Mouse (Mus musculus): ENCODE data around the gene Pcca.

The Pcca gene

GRCm38 (mm10) chr14:122639168-122639720 is 105.1 kb downstream of the Pcca start:
- DNase-seq (ENCODE audit: extremely low read depth, low read depth, low spot score): no peak

GRCm38 (mm10) chr14:122642432-122642831 is 108.3 kb downstream of the Pcca start:
- no peak for DNase-seq (ENCODE audit: extremely low read depth, low read depth, low spot score)

GRCm38 (mm10) chr14:122648214-122648613 is 114.1 kb downstream of the Pcca start:
- DNase-seq (ENCODE audit: extremely low read depth, low read depth, low spot score): no peak

GRCm38 (mm10) chr14:122649336-122649950 is 115.3 kb downstream of the Pcca start:
- DNase-seq (ENCODE audit: extremely low read depth, low read depth, low spot score): no peak

- DNase-seq (ENCODE audit: extremely low read depth, low read depth, low spot score): no peak
These were observed 117.6 kb downstream of the Pcca start for GRCm38 (mm10) chr14:122651681-122652080.

- no peak for DNase-seq (ENCODE audit: extremely low read depth, low read depth, low spot score)
These were observed 141.5 kb downstream of the Pcca start for GRCm38 (mm10) chr14:122675661-122676060.

GRCm38 (mm10) chr14:122683645-122684044 is 149.5 kb downstream of the Pcca start:
- no peak for DNase-seq (ENCODE audit: extremely low read depth, low read depth, low spot score)

GRCm38 (mm10) chr14:122684250-122684649 is 150.1 kb downstream of the Pcca start:
- no peak for DNase-seq (ENCODE audit: extremely low read depth, low read depth, low spot score)

- no peak for DNase-seq (ENCODE audit: extremely low read depth, low read depth, low spot score)
These were observed 150.7 kb downstream of the Pcca start for GRCm38 (mm10) chr14:122684811-122685210.

GRCm38 (mm10) chr14:122687398-122687797 is 153.3 kb downstream of the Pcca start:
- DNase-seq (ENCODE audit: extremely low read depth, low read depth, low spot score): no peak

GRCm38 (mm10) chr14:122688378-122688777 is 154.3 kb downstream of the Pcca start:
- DNase-seq (ENCODE audit: extremely low read depth, low read depth, low spot score): no peak

GRCm38 (mm10) chr14:122689136-122689815 is 155.2 kb downstream of the Pcca start:
- DNase-seq (ENCODE audit: extremely low read depth, low read depth, low spot score): no peak

- DNase-seq (ENCODE audit: extremely low read depth, low read depth, low spot score): no peak
These were observed 157.4 kb downstream of the Pcca start for GRCm38 (mm10) chr14:122691555-122691954.

GRCm38 (mm10) chr14:122700333-122700732 is 166.2 kb downstream of the Pcca start:
- DNase-seq (ENCODE audit: extremely low read depth, low read depth, low spot score): no peak

- DNase-seq (ENCODE audit: extremely low read depth, low read depth, low spot score): no peak
These were observed 179.7 kb downstream of the Pcca start for GRCm38 (mm10) chr14:122713793-122714192.

- DNase-seq (ENCODE audit: extremely low read depth, low read depth, low spot score): no peak
These were observed 180.8 kb downstream of the Pcca start for GRCm38 (mm10) chr14:122714911-122715310.

GRCm38 (mm10) chr14:122716057-122716456 is 181.9 kb downstream of the Pcca start:
- no peak for DNase-seq (ENCODE audit: extremely low read depth, low read depth, low spot score)

- no peak for DNase-seq (ENCODE audit: extremely low read depth, low read depth, low spot score)
These were observed 185.5 kb downstream of the Pcca start for GRCm38 (mm10) chr14:122719496-122720080.

GRCm38 (mm10) chr14:122720989-122721388 is 186.9 kb downstream of the Pcca start:
- DNase-seq (ENCODE audit: extremely low read depth, low read depth, low spot score): no peak

GRCm38 (mm10) chr14:122721750-122722149 is 187.6 kb downstream of the Pcca start:
- peak; percentile 7 for DNase-seq (ENCODE audit: extremely low read depth, low read depth, low spot score)

- no peak for DNase-seq (ENCODE audit: extremely low read depth, low read depth, low spot score)
These were observed 192.3 kb downstream of the Pcca start for GRCm38 (mm10) chr14:122726456-122726855.

Measured in fat pad, adult 2 months (tissue).